Mouse (Mus musculus) heart, embryonic 13.5 days (tissue): ENCODE data around the gene Acad9. TPM values are rescaled to one million over a fixed set of nuclear protein-coding genes. Genes with fewer than 3 reads are reported as not detected.

Experiments used
- ATAC-seq: fragments of 200-750 bp; cut with Nextera tagmentation; 2 replicates; pipeline ENCODE4 v1.8.0; 2017; ENCODE audit warnings: moderate TSS enrichment; ENCODE audit not compliant: insufficient number of reproducible peaks, low FRiP score, low TSS enrichment; ENCODE audit errors: extremely low read depth
- H3K27ac ChIP-seq: fragments of 300-500 bp; sonication (generic); replicated peaks from 2 replicates; pipeline ENCODE4 v1.5.1; 2015; ENCODE audit warnings: moderate library complexity, mild to moderate bottlenecking, inconsistent platforms
- H3K27me3 ChIP-seq: fragments of 300-500 bp; sonication (generic); replicated peaks from 2 replicates; pipeline ENCODE4 v1.6.1; 2015; ENCODE audit warnings: mild to moderate bottlenecking, inconsistent platforms
- H3K36me3 ChIP-seq: fragments of 300-500 bp; sonication (generic); 2 replicates; pipeline ENCODE4 v1.6.1; 2015; ENCODE audit warnings: mild to moderate bottlenecking, inconsistent platforms
- H3K4me1 ChIP-seq: fragments of 300-500 bp; sonication (generic); 2 replicates; pipeline ENCODE4 v1.6.1; 2015; ENCODE audit warnings: inconsistent platforms
- H3K4me2 ChIP-seq: fragments of 300-500 bp; sonication (generic); 2 replicates; pipeline ENCODE4 v1.6.1; 2015; ENCODE audit warnings: inconsistent platforms, mild to moderate bottlenecking, moderate library complexity
- H3K4me3 ChIP-seq: fragments of 300-500 bp; sonication (generic); 2 replicates; pipeline ENCODE4 v1.5.1; 2015; ENCODE audit warnings: moderate library complexity, mild to moderate bottlenecking, inconsistent platforms
- H3K9ac ChIP-seq: fragments of 300-500 bp; sonication (generic); 2 replicates; pipeline ENCODE4 v1.6.1; 2015; ENCODE audit warnings: inconsistent platforms, mild to moderate bottlenecking, moderate library complexity
- H3K9me3 ChIP-seq: fragments of 300-500 bp; sonication (generic); 2 replicates; pipeline ENCODE4 v1.6.1; 2016; ENCODE audit warnings: inconsistent platforms
- WGBS: fragments of 180-500 bp; shearing (Covaris S2); methylation state at CpG from one replicate; pipeline ENCODE4 v1.1.7; 2015; ENCODE audit warnings: mixed read lengths; 5-methylcytosine and 5-hydroxymethylcytosine counted together
- polyA plus RNA-seq: library from polyadenylated mRNA; unstranded; fragments of >200 nt; fragmentation: Nextera tagmentation; extraction: Ambion mirVana; gene quantifications from 2 replicates; pipeline ENCODE4 v1.2.1, GENCODE M21; 2015

Gene Acad9
- polyA plus RNA-seq = 70.7 and 74.0 TPM in 2 replicates

DNA sequence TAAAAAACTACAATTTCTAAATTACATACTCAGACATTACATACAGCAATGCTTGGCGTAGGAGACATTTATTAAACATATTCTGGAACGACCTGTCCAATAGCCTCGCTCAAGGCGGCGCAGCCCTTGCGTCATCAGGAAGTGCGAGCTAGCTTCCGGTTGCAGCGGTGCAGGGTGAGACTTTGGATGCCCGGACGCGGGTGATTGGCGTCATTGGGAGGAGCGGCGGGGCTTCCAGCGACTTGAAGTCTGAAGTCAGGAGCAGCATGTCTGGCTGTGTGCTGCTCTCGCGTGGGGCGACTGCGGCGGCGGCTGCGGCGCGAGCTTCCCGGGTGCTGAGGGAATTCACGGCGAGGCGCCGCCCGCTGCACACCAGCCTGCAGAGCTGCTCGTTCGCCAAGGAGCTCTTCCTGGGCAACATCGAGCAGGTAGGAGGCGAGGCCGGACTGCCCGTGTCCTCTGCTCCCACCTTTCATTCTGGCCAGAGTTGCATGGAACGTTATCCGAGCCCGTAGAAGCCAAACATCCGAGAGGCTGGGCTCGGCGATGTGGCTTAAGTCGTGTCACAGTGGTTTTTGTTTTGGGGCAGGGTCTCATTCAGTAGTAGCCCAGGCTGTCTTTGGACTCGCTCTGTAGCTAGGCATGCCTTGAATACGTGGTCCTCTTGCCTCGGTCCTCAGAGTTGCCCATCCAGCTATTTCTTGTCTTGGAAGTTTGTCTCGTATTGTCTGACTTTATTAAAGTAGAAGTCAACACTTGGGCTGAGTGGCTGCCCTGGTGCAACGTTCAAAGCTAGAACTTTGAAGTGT is at the start of gene Acad9:
TSS of gene Acad9 (plus strand) at position 137 of the 809 bp plus-strand sequence.
- Histone ChIP-seq H3K9me3 (no peaks in the 10 kb centered on the region), H3K4me3 (peak within 1 kb of the TSS; percentile 93), H3K27ac (peak within 1 kb of the TSS; percentile 55), H3K9ac (peak within 1 kb of the TSS; percentile 94), H3K4me2 (peak within 1 kb of the TSS; percentile 88), H3K4me1 (peaks cover 15% of the 10 kb centered on the region), H3K36me3 (peaks cover 26% of the 10 kb centered on the region), H3K27me3 (peaks cover 23% of the 10 kb centered on the region)
- peak; percentile 88 for ATAC-seq
- under 1% methylated on average over 49 of the region's 49 CpGs for WGBS

DNA sequence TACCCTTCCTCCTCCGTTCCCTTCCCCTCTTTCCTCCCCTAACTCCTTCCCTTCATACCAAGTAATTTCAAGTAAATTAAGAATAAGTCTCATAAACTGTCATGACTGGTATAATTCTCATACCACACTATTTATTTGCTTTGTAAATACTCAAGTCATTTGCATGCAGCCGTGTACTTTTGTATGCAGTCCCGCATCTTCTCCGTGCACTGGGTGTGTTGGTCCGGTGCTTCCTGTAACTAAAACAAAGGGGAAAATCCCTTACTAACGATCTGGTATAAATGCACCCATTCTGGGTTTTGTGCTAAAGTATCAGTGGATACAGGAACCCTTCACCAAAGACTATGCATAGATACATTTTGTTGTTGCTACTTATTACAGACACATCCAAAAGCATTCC is 40.0 kb upstream of the Acad9 start:
- H3K4me2 ChIP-seq = no peak overlapping the region
- H3K27ac ChIP-seq = no peak overlapping the region
- no peak for ATAC-seq
- no peaks in the 10 kb centered on the region for H3K9me3 ChIP-seq
- H3K9ac ChIP-seq = no peak overlapping the region
- no peaks in the 10 kb centered on the region for H3K36me3 ChIP-seq
- WGBS = 78% methylated on average over 6 of the region's 6 CpGs
- no peaks in the 10 kb centered on the region for H3K4me1 ChIP-seq
- no peaks in the 10 kb centered on the region for H3K27me3 ChIP-seq
- no peak overlapping the region for H3K4me3 ChIP-seq

DNA sequence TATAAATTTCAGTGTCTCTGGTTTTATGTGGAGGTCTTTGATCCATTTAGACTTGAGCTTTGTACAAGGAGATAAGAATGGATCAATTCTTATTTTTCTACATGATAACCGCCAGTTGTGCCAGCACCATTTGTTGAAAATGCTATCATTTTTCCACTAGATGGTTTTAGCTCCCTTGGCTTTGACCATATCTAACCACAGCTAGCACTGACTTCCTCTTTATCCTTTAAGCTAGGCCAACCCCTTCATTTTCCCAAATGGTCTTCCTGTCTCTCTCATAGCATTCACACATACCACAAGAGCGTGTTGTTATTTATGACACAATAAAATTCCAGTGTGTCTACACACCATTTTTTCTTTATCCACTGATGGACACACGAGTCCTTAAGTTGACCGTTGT is 35.8 kb upstream of the Acad9 start:
- WGBS = 75% methylated on average over 4 of the region's 4 CpGs

DNA sequence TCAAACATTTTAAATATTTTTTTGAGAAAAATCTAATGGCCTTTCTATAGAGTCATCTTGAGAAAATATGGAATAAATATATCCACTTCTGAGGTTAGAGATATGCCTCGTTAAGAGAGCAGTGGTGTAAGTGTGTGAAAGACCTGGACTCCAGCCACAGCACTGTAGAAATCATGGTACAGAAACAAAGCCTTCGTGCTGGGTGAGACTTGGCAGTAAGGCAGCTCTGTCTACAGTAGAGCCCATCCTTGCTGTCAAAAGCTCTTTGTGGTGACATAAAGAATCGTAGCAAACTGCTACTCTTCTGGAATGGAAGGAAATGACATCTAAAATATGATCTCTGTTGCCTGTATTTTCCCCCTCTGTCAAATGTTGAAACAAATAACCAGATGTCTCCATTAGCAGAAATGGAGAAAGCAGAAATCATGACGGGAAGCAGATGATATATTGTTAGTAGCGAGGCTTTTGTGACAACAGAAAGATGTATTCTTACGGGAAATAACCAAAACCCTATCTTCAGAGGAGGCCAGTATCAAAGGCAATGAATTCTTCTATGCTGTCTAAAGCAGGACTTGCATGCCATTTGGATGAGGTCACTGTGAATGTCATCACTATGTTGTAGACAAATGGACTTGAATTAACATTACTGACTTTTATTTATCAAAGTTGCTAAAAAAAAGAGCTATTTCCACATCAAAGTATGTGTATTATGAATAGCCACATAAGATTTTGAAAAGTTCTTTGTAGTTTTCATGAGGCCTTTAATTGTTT is 33.9 kb upstream of the Acad9 start:
- Histone ChIP-seq H3K9ac (no peak overlapping the region), H3K4me3 (no peak overlapping the region), H3K27me3 (no peaks in the 10 kb centered on the region), H3K36me3 (no peaks in the 10 kb centered on the region), H3K9me3 (no peaks in the 10 kb centered on the region), H3K4me2 (peak overlapping the region; percentile 44), H3K27ac (peak overlapping the region; percentile 74), H3K4me1 (0 out of 2 replicates have a peak, but pooled peaks cover 5% of the 10 kb centered on the region)
- no peak for ATAC-seq
- 24% methylated on average over 6 of the region's 6 CpGs for WGBS

More for the DNA sequence above, 35.8 kb upstream of the Acad9 start:
- Histone ChIP-seq H3K4me1 (0 out of 2 replicates have a peak, but pooled peaks cover 5% of the 10 kb centered on the region), H3K27ac (no peak overlapping the region), H3K9me3 (no peaks in the 10 kb centered on the region), H3K36me3 (no peaks in the 10 kb centered on the region), H3K27me3 (no peaks in the 10 kb centered on the region), H3K4me2 (no peak overlapping the region), H3K9ac (no peak overlapping the region), H3K4me3 (no peak overlapping the region)
- ATAC-seq = no peak

DNA sequence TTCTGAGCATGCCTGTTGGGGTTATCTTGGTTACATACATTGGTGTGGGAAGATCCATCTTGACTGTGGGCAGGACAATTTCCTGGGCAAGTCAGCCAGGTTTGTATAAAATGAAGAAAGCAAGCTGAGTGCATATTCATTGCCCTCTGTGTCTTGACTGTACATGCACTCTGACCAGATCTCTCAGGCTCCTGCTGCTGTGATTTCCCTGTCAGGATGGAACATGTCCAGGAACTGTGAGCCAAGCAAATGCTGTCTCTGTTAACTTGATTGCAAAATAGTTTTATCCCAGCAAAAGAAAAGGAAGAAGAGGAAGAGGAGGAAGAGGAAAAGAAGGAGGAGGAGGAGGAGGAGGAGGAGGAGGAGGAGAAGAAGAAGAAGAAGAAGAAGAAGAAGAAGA is 21.3 kb upstream of the Acad9 start:
- H3K27me3 ChIP-seq = no peaks in the 10 kb centered on the region
- no peak for ATAC-seq
- H3K9me3 ChIP-seq = no peaks in the 10 kb centered on the region
- H3K36me3 ChIP-seq = no peaks in the 10 kb centered on the region
- no peak overlapping the region for H3K4me3 ChIP-seq
- no peak overlapping the region for H3K4me2 ChIP-seq
- H3K9ac ChIP-seq = no peak overlapping the region
- H3K27ac ChIP-seq = no peak overlapping the region
- H3K4me1 ChIP-seq = no peaks in the 10 kb centered on the region

DNA sequence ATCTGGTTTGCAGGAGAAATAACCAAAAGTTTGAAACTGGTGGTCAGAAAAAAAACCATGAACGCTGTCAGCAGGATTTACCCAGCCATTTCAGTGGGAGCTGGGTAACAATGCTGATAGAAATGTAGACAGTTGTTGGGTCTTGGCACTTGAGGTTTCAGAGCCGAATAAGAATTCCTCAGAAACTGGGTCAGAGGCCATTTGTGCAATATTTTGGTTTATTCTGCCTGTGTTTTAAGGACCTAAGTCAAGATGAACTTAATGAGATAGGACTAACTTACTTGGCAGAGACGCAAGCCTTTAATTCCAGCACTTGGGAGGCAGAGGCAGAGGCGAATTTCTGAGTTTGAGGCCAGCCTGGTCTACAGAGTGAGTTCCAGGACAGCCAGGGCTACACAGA is 20.7 kb upstream of the Acad9 start:
- H3K27ac ChIP-seq = no peak overlapping the region
- H3K27me3 ChIP-seq = no peaks in the 10 kb centered on the region
- no peak for ATAC-seq
- no peaks in the 10 kb centered on the region for H3K36me3 ChIP-seq
- no peak overlapping the region for H3K9ac ChIP-seq
- 61% methylated on average over 4 of the region's 4 CpGs for WGBS
- no peaks in the 10 kb centered on the region for H3K4me1 ChIP-seq
- no peaks in the 10 kb centered on the region for H3K9me3 ChIP-seq
- H3K4me3 ChIP-seq = no peak overlapping the region
- no peak overlapping the region for H3K4me2 ChIP-seq

DNA sequence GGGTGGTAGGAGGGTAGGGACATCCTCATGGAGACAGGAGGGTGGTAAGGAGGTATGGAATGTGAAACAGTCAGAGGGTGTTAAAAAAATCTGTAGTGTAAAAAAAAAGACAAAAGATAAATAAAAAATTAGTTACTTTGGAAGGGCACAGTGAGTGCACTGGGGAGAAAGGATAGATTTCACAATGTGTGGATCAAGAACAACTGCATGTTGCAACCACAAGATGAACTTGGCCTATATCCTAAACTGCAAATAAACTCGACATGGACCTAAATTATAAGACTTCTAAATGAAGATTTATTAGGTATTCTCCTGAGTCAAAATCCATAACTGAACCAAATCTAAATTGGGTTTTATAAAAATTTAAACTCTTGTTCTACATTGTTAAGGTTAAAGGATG is 16.7 kb upstream of the Acad9 start:
- no peak overlapping the region for H3K9ac ChIP-seq
- WGBS = 64% methylated on average over 1 of the region's 1 CpGs
- H3K9me3 ChIP-seq = no peaks in the 10 kb centered on the region
- H3K4me2 ChIP-seq = no peak overlapping the region
- H3K27ac ChIP-seq = no peak overlapping the region
- ATAC-seq = no peak
- H3K4me1 ChIP-seq = no peaks in the 10 kb centered on the region
- H3K36me3 ChIP-seq = no peaks in the 10 kb centered on the region
- no peaks in the 10 kb centered on the region for H3K27me3 ChIP-seq
- H3K4me3 ChIP-seq = no peak overlapping the region

DNA sequence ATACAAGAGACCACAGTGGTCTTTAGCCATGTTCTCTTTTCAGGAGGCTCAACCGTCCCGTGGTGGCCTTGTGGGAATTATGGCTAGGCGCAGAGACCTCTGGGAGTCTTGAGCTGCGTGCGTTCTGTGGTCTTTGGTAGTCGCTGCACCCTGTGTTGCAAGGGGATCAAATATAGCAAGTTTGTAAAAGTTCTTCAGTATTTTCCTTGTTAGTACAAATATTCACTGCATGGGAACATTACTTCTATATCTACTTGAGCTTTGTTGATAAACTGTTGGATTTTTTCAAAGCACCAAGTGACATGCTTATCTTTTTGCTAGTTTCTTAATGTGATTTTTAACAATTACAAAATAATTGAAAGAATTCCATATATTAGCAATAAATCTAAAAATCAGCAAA is 12.3 kb upstream of the Acad9 start, which contains the start of gene Ccdc144b:
TSS of gene Ccdc144b (minus strand) at position 101 of the 400 bp plus-strand sequence.
- H3K4me3 ChIP-seq = no peak within 1 kb of the TSS
- no peak within 1 kb of the TSS for H3K9ac ChIP-seq
- H3K9me3 ChIP-seq = no peaks in the 10 kb centered on the region
- H3K4me1 ChIP-seq = no peaks in the 10 kb centered on the region
- no peaks in the 10 kb centered on the region for H3K36me3 ChIP-seq
- 0 out of 2 replicates have a peak, but pooled peaks cover 2% of the 10 kb centered on the region for H3K27me3 ChIP-seq
- no peak within 1 kb of the TSS for H3K27ac ChIP-seq
- 80% methylated on average over 6 of the region's 6 CpGs for WGBS
- ATAC-seq = no peak
- H3K4me2 ChIP-seq = no peak within 1 kb of the TSS

DNA sequence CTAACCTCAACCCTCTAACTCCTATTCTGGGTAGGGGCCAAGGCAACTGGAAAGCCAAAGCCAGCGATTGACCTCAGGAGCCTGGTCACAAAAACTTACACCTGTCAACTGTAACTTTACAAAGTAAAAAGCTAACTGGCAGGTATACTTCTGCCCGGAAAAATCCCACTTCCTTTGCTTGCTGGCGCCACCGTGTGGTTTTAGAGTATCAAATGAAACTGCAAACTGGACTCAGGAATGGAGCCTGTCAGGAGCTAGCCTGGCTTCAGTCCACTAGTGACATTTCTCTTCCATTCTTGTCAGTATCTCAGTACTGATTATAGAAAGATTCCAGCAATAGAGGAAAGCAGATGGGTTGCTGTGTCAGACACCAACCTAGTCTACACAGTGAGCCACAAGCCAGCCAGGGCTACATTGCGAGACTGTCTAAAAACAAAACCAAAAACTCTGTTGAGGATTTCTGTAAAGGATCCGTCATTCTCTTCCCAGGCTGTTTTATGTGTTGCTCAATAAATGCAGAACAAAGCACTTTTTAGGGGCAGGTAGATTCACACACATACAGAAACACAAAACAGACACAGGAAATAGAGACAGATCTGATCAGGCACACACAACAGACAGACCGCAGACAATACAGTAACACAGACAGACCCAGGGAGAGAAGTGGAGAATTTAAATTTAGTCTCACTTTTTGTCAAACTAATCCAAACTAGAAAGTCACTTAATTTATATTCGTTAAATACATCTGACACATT is 5.5 kb upstream of the Acad9 start:
- H3K27ac ChIP-seq = no peak overlapping the region
- H3K4me1 ChIP-seq = 0 out of 2 replicates have a peak, but pooled peaks cover 2% of the 10 kb centered on the region
- WGBS = 31% methylated on average over 8 of the region's 8 CpGs
- H3K36me3 ChIP-seq = no peaks in the 10 kb centered on the region
- H3K9me3 ChIP-seq = no peaks in the 10 kb centered on the region
- no peak overlapping the region for H3K4me3 ChIP-seq
- peak overlapping the region; percentile 36 for H3K4me2 ChIP-seq
- H3K9ac ChIP-seq = no peak overlapping the region
- ATAC-seq = no peak
- peaks cover 31% of the 10 kb centered on the region for H3K27me3 ChIP-seq

DNA sequence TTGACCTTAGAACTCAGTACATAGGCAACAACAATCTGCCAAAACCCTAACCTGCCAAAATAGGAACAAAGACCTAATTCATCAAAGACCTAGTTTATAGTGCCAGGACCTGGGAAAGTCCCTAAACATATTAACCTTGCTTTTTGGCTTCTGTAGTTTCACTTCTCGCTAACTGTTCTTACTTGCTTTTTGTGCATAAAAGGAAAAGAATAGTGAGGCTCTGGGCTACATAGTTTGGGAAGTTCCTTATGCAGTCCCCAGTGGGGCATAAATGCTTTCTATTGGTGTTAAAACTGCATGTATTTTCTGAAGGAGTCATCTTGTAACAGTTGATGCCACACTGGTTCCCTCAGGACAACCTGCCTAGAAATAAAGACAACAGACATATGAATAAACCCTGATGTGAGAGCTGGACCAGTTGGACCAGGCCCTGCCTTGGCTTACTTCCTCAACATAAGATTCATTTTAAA is 1.2 kb upstream of the Acad9 start:
- H3K9ac ChIP-seq = no peak overlapping the region
- no peak for ATAC-seq
- H3K4me2 ChIP-seq = no peak overlapping the region
- WGBS = 88% methylated on average over 1 of the region's 1 CpGs
- no peak overlapping the region for H3K27ac ChIP-seq
- H3K36me3 ChIP-seq = peaks cover 13% of the 10 kb centered on the region
- no peak overlapping the region for H3K4me3 ChIP-seq
- peaks cover 26% of the 10 kb centered on the region for H3K27me3 ChIP-seq
- no peaks in the 10 kb centered on the region for H3K9me3 ChIP-seq
- H3K4me1 ChIP-seq = peaks cover 17% of the 10 kb centered on the region

DNA sequence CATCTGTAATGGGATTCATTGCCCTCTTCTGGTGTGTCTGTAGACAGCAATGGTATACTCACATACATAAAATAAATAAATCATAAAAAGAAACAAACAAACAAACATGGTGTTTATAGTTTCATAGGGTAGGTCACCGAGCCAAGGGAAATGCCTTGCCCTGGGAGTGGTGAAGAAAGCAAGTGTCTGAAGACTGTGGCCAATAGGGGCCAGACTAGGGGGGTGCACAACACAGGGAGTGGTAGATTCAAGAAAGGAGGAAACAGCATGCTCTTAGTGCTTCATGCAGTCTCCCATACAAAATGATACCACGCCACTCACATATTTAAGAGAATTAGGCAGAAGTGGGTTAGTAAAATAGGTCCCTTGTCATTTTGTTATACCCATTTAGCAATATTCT is 613 bp upstream of the Acad9 start:
- Histone ChIP-seq H3K4me2 (peak overlapping the region; percentile 88), H3K4me1 (peaks cover 17% of the 10 kb centered on the region), H3K9ac (no peak overlapping the region), H3K4me3 (peak overlapping the region; percentile 93), H3K9me3 (no peaks in the 10 kb centered on the region), H3K27ac (no peak overlapping the region), H3K36me3 (peaks cover 18% of the 10 kb centered on the region), H3K27me3 (peaks cover 26% of the 10 kb centered on the region)
- ATAC-seq = no peak
- WGBS = 99% methylated on average over 2 of the region's 2 CpGs
